Mouse (Mus musculus): ENCODE results near the gene Bmt2. TPM values are rescaled to one million over a fixed set of nuclear protein-coding genes. Genes with fewer than 3 reads are reported as not detected.

The Bmt2 gene
- 15.6 and 16.1 TPM in 2 replicates for polyA plus RNA-seq (2015; fragmentation: Nextera tagmentation; extraction: Ambion mirVana)

DNA sequence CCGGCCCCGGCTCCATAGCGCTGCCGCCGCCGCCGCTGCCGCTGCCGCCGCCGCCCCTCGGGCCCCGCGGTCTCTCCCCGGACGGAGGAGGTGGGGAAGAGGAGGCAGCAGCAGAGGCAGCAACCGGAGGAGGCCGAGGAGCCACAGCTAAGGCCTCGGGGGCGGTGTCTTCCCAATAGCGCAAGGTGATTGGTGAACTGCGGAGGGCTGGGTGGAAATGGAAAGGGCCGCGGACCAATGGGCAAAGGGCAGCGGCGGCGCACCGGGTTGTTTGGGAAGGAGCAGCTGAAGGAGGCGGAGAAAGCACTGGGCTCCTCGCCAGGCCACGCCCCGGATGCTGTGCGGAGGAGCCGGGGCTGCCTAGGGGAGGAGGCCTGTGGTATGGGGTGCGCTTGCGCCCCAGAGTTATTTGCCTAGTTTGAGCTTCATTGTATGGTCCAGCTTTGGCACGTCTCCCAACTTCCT lies at the start of gene Bmt2:
Bmt2 (minus strand) TSS at position 149 of the 465 bp plus-strand sequence.
- under 1% methylated on average over 35 of the region's 37 CpGs for WGBS
- H3K4me2 ChIP-seq, result peak within 1 kb of the TSS; percentile 66
- H3K4me3 ChIP-seq (replicated peaks), result peak within 1 kb of the TSS; percentile 87
- H3K27me3 ChIP-seq (replicated peaks), result no peaks in the 10 kb centered on the region
- peak within 1 kb of the TSS; percentile 92 for H3K27ac ChIP-seq
- ATAC-seq (ENCODE audit: insufficient read depth, low FRiP score, low read depth), result peak; percentile 100
- peak within 1 kb of the TSS; percentile 82 for H3K9ac ChIP-seq
- no peaks in the 10 kb centered on the region for H3K36me3 ChIP-seq
- H3K4me1 ChIP-seq, result 0 out of 2 replicates have a peak, but pooled peaks cover 2% of the 10 kb centered on the region
- H3K9me3 ChIP-seq, result no peaks in the 10 kb centered on the region

DNA sequence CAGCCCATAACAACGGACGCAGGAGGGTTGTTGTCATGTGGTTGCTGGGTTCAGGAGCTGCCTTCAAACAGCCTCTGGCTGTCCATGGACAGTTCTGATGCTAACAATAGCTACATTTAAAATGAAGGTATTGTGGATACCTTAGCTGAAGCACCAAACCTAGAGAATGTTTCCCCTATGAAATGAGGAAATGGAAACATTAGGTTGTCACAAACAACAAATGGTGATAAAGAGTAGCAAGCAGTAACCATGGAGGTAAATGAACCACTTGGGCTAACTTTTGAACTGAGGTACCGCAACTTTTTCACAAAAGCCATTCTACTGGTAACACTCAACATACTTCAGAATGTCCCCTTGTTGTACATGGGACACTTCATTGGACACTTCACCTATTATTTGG lies 44.4 kb upstream of the Bmt2 start:
- WGBS, result 90% methylated on average over 3 of the region's 3 CpGs
- no peak overlapping the region for H3K4me2 ChIP-seq
- ATAC-seq (ENCODE audit: insufficient read depth, low FRiP score, low read depth), result no peak
- no peaks in the 10 kb centered on the region for H3K9me3 ChIP-seq
- H3K4me3 ChIP-seq (replicated peaks), result no peak overlapping the region
- H3K27me3 ChIP-seq (replicated peaks), result no peaks in the 10 kb centered on the region
- H3K36me3 ChIP-seq, result no peaks in the 10 kb centered on the region
- no peak overlapping the region for H3K27ac ChIP-seq
- H3K9ac ChIP-seq, result no peak overlapping the region
- H3K4me1 ChIP-seq, result no peaks in the 10 kb centered on the region

DNA sequence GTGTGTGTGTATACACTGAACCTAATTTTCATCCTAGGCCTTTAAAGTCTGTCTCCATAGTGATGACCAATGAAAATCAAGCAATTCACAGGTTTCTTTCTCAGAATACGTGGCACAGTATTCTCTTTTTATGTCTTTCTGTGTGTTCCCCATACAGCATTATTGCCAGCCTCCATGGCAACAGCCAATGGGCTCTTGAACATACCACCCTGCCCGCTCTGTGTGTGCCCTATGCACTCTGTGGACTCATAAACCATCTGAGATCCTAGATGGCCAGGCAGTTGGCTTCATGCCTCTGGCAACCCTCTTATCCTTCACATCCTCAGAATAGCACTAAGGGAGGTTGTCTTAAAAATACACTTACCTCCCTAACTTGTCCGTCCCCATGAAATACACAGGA lies 37.1 kb upstream of the Bmt2 start:
- H3K27ac ChIP-seq, result no peak overlapping the region
- no peak overlapping the region for H3K9ac ChIP-seq
- no peaks in the 10 kb centered on the region for H3K9me3 ChIP-seq
- 85% methylated on average over 3 of the region's 3 CpGs for WGBS
- H3K4me1 ChIP-seq, result no peaks in the 10 kb centered on the region
- H3K36me3 ChIP-seq, result no peaks in the 10 kb centered on the region
- ATAC-seq (ENCODE audit: insufficient read depth, low FRiP score, low read depth), result no peak
- H3K4me2 ChIP-seq, result no peak overlapping the region
- no peaks in the 10 kb centered on the region for H3K27me3 ChIP-seq (replicated peaks)
- H3K4me3 ChIP-seq (replicated peaks), result no peak overlapping the region

DNA sequence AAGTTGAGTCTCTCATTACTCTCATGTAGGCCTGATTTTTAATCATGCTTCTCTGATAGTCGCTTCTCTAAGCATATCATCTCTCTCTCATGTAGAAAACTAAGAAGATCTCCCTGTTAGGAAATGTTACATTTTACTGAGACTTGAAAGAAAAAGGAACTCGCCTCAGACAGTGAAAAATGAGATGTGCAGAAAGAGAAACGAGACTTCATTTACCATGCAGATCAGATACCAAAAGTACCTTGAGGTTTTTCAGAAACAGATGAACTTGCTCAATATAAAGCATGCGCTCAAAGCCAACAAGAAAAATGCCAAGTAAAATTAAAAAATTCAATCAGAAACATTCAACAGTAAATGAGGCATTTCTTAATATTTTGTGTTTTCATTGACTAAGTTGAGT lies 19.1 kb upstream of the Bmt2 start:
- no peak overlapping the region for H3K4me3 ChIP-seq (replicated peaks)
- H3K27ac ChIP-seq, result no peak overlapping the region
- no peak for ATAC-seq (ENCODE audit: insufficient read depth, low FRiP score, low read depth)
- H3K4me1 ChIP-seq, result no peaks in the 10 kb centered on the region
- no peak overlapping the region for H3K4me2 ChIP-seq
- no peaks in the 10 kb centered on the region for H3K27me3 ChIP-seq (replicated peaks)
- no peaks in the 10 kb centered on the region for H3K9me3 ChIP-seq
- no peak overlapping the region for H3K9ac ChIP-seq
- 71% methylated on average over 4 of the region's 4 CpGs for WGBS
- H3K36me3 ChIP-seq, result no peaks in the 10 kb centered on the region

DNA sequence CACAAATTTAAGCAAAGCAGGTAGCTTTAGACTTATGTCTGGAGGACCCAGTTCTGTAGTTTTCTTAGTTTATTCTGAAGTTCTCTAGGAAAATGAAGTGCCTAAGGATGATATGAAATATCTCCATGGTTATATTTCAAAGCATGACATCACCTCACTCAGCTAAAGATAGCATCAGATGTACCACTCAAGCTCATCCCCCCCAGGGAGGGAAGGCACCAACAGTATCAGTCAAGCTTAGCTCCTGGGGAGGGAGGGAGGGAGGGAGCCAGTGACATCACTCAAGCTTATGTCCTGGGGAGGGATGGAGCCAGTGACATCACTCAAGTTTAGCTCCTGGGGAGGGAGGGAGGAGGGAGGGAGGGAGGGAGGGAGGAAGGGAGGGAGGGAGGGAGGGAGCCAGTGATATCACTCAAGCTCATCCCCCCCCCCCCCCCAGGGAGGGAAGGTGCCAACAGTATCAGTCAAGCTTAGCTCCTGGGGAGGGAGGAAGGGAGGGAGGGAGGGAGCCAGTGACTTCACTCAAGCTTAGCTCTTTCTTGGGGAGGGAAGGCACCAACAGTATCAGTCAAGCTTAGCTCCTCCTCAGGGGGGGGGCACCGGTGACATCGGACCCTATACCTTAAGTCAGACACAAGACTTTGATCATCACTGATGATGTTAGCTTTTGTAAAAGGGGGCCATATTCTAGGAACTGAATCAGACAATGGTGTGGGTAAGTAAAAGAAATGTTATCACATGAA lies 17.5 kb upstream of the Bmt2 start:
- no peak for ATAC-seq (ENCODE audit: insufficient read depth, low FRiP score, low read depth)
- Histone ChIP-seq H3K4me2 (no peak overlapping the region), H3K27me3 (replicated peaks) (no peaks in the 10 kb centered on the region), H3K9me3 (no peaks in the 10 kb centered on the region), H3K4me3 (replicated peaks) (no peak overlapping the region), H3K9ac (no peak overlapping the region), H3K4me1 (no peaks in the 10 kb centered on the region), H3K36me3 (no peaks in the 10 kb centered on the region), H3K27ac (no peak overlapping the region)
- WGBS, result 84% methylated on average over 2 of the region's 2 CpGs

DNA sequence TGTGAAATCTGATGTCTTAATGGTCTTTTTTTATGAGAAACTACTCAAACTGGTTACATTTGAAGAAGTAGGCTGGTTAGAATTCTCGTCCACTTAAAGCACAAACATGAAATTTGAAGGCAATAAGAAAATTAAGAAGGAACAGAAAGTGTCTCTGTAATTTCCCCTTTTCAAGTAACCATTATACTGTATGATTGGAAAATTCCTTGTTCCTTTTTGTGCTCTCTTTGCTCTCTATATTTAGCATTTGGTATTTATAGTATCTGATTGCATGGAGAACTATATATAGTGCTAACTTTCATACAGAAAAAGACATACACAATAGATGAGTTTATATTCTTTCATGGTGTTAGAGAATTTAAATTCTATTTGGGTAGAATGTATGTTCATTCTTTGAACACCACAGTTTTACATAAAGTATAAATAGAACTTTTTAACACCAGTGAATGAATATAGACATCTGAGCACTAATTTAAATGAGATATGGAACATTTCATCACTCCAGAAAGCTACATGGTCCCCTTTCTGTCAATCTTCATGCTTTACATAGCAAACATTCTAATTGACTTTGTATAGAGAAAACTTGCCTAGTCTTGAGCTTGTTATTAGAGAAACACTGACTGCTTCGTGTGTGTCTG lies 14.0 kb upstream of the Bmt2 start:
- no peak overlapping the region for H3K9ac ChIP-seq
- WGBS, result 48% methylated on average over 2 of the region's 2 CpGs

DNA sequence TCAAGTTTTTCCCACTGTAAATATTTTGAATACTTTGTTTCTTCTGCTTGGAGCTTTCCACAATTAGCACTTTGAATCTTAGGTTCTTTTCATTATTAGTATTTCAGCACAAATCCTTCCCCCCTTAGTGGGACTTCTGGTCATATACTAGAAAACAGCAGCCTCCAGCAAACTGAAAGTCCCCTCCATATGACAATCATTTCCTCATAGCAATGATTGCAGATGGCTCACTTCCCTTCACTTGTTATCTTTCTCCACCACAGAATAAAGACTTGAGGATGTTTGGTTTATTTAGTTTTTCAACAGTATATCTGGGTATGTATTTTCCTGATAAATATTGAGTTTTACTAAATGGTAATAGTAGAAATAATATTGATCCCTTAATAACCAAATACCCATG lies 12.6 kb upstream of the Bmt2 start:
- Histone ChIP-seq H3K9ac (no peak overlapping the region), H3K4me1 (no peaks in the 10 kb centered on the region), H3K27ac (no peak overlapping the region), H3K9me3 (no peaks in the 10 kb centered on the region), H3K4me2 (no peak overlapping the region), H3K4me3 (replicated peaks) (no peak overlapping the region), H3K36me3 (no peaks in the 10 kb centered on the region), H3K27me3 (replicated peaks) (no peaks in the 10 kb centered on the region)
- no peak for ATAC-seq (ENCODE audit: insufficient read depth, low FRiP score, low read depth)

More for the DNA sequence above, 14.0 kb upstream of the Bmt2 start:
- Histone ChIP-seq H3K36me3 (no peaks in the 10 kb centered on the region), H3K4me1 (no peaks in the 10 kb centered on the region), H3K4me3 (replicated peaks) (no peak overlapping the region), H3K27ac (no peak overlapping the region), H3K27me3 (replicated peaks) (no peaks in the 10 kb centered on the region), H3K4me2 (no peak overlapping the region), H3K9me3 (no peaks in the 10 kb centered on the region)
- ATAC-seq (ENCODE audit: insufficient read depth, low FRiP score, low read depth), result no peak

DNA sequence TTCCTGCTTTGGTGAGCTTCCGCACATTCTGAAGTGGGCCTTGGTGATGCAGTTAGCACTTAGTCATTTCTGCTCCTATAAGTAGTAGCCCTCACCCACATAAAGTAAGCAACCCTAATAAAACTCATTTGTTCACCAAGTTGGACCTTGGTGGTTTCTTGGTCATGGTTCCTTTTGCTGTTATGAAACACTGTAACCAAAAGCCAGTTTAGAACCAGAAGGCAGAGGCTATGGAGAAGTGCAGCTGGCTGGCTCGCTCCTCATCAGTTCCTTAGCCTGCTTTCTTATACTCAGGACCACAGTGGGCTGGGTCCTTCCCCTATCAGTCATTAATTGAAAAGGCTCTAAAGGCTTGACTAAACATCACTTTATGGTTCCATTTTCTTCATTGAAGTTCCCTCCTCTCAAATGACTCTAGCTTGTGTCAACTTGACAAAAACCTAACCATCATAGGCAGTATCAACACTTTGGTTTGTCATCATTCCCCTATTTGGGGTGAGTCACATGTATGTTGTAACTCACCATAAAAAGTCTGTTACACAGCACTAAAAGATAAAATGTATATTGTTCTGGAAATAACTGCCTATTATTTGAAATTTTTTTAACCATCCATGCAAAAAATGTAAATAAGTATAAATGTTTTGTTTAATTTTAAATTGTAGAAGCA lies 6.3 kb upstream of the Bmt2 start:
- no peaks in the 10 kb centered on the region for H3K36me3 ChIP-seq
- H3K9ac ChIP-seq, result no peak overlapping the region
- H3K27ac ChIP-seq, result no peak overlapping the region
- WGBS, result 78% methylated on average over 2 of the region's 2 CpGs
- H3K9me3 ChIP-seq, result no peaks in the 10 kb centered on the region
- ATAC-seq (ENCODE audit: insufficient read depth, low FRiP score, low read depth), result no peak
- H3K4me1 ChIP-seq, result no peaks in the 10 kb centered on the region
- no peak overlapping the region for H3K4me3 ChIP-seq (replicated peaks)
- H3K27me3 ChIP-seq (replicated peaks), result no peaks in the 10 kb centered on the region
- H3K4me2 ChIP-seq, result no peak overlapping the region

DNA sequence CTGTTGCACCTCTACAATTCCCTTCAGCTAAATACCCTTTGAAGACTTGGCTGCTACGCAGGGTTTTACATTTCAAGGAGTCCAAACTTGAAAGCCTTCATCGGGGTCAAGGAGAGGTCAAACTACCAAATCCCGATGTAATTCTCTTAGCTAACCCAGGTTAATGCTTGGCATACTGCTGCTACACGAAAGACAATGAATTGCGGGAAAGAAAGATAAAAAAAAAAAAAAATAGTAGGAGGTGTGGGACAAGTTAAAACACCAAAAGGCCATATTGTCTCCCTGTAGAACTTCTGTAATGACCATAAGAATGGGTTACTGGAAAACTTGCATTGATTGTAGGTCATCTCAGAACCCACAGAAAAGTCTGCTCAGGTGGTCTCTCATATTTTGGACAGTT lies 583 bp upstream of the Bmt2 start:
- Histone ChIP-seq H3K27ac (0 out of 2 replicates have a peak overlapping the region, but pooled peaks have one; percentile 33), H3K36me3 (no peaks in the 10 kb centered on the region), H3K4me2 (peak overlapping the region; percentile 52), H3K4me1 (0 out of 2 replicates have a peak, but pooled peaks cover 2% of the 10 kb centered on the region), H3K4me3 (replicated peaks) (peak overlapping the region; percentile 87), H3K27me3 (replicated peaks) (no peaks in the 10 kb centered on the region), H3K9me3 (no peaks in the 10 kb centered on the region), H3K9ac (no peak overlapping the region)
- 17% methylated on average over 5 of the region's 5 CpGs for WGBS
- ATAC-seq (ENCODE audit: insufficient read depth, low FRiP score, low read depth), result no peak

DNA sequence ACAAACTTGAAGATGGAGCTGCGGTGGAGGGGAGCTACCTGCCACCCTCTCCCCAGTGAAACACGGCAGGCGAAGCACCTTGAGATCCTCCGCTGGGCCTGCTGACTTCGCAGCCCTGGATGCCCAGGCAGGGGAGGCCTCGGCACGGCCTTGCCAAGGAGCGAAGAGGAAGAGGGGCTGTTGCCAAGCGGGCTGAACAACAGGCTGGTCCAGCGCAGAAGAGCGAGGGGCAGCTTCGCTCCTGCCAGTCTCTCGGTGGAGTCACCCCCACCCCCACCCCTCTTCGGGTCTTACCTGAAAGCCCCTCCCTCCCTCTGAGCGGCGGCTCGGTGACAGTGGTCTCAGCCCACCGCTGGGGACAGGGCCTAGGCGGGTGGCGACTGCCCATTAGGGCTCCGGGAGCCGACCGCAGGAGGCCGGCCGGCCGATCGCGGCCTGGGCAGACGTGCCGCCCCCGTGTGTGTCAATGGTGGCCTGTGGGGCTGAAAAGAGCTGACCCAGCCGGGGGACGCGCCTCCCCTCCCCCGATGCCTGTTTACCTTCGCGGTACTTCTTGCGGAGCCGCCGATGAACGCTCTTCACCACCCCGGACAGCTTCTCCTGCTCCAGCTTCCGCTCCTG lies 515 bp downstream of the Bmt2 start:
- Histone ChIP-seq H3K4me2 (peak overlapping the region; percentile 66), H3K27ac (peak overlapping the region; percentile 92), H3K36me3 (no peaks in the 10 kb centered on the region), H3K4me1 (0 out of 2 replicates have a peak, but pooled peaks cover 2% of the 10 kb centered on the region), H3K27me3 (replicated peaks) (no peaks in the 10 kb centered on the region), H3K9me3 (no peaks in the 10 kb centered on the region), H3K4me3 (replicated peaks) (peak overlapping the region; percentile 87), H3K9ac (peak overlapping the region; percentile 82)
- WGBS, result 0% methylated on average over 35 of the region's 43 CpGs
- ATAC-seq (ENCODE audit: insufficient read depth, low FRiP score, low read depth), result peak; percentile 38

DNA sequence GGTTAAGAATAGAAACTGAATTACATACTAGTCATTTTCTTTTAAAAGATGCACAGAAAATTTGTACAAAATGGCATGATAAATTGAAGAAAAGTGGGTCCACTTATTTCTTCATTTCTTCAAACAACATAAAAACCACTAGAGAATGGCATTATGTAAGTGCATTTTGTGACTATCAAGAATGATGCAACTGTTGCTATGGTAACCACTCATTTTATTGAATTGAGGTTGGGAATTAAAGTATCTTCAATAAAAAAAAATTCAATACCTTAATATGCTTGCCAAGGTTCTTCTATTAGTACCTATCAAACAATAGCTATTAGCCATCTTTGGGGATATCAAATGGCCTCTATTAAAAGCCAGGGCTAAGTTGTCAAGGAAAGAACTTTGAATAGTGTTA lies 1.6 kb downstream of the Bmt2 start:
- Histone ChIP-seq H3K9ac (no peak overlapping the region), H3K4me3 (replicated peaks) (no peak overlapping the region), H3K4me1 (0 out of 2 replicates have a peak, but pooled peaks cover 2% of the 10 kb centered on the region), H3K9me3 (no peaks in the 10 kb centered on the region), H3K4me2 (peak overlapping the region; percentile 66), H3K36me3 (no peaks in the 10 kb centered on the region), H3K27ac (no peak overlapping the region), H3K27me3 (replicated peaks) (no peaks in the 10 kb centered on the region)
- no peak for ATAC-seq (ENCODE audit: insufficient read depth, low FRiP score, low read depth)

All from stomach, embryonic 15.5 days (tissue).